Mouse (Mus musculus): ENCODE measurements around the gene P2ry2.
A peak's percentile ranks its signal among the peaks of the same experiment; 100 is the strongest.

The P2ry2 gene

DNA sequence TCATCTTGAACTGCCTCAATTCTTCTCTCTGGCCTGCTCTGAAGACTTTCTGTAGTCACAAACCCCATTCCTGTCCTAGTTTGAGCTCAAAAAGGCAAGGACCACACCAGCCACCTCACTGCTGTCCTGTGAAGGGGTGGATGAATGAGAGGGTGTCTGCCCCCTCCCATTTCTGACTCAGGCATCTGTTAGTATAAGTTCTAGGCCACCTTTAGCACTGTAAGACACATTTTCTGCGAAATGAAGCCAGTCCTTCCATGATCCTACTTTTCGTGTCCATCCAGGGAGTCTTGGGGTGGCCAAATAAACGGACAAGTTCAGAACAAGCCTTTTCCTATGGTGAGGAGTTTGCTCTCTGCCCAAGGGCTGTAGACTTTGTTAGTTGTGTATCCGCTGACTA is at the start of gene P2ry2:
Gene P2ry2, minus strand, starts transcription at position 326 of the 400 bp plus-strand sequence.
- DNase-seq (ENCODE audit: low read depth, low spot score) = no peak

DNA sequence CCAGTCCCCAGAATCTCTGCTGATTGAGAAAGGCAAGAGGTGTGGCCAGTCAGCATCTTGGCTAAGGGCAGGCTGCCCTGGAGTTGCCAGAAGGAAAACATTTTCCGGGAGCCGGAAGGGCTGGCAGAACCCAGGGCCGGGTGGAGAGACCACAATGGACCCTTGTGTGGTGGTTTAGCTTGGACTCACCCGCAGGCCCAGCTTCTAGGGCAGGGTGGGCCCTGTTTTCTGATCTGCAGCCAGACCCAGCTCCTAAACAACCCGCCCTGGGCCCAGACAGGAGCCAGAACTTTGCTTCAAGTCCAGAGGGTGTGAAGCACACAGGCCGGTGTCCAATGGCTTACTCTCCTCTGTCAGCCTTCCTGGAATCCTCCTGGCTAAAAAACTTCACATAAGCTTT is 49.6 kb upstream of the P2ry2 start:
- no peak for DNase-seq (ENCODE audit: low read depth, low spot score)

DNA sequence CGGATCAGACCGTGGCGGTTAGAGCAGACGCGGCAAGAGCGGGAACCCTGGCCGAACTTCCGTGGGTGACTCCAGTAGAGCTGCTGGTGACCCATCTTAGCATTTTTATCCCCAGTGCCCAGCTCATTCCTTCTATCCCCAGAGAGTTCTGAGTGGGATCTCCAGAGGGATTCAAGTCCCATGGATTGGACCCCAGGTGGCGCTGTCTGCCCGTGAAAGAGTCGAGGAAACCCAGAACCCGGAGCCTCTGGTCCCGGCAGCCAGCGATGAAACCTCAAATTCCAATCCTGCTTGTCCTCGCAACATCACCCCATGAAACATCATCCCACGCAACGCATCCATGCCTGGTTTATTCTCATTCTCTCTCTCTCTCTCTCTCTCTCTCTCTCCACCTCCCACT is 48.7 kb upstream of the P2ry2 start:
- peak; percentile 62 for DNase-seq (ENCODE audit: low read depth, low spot score)

DNA sequence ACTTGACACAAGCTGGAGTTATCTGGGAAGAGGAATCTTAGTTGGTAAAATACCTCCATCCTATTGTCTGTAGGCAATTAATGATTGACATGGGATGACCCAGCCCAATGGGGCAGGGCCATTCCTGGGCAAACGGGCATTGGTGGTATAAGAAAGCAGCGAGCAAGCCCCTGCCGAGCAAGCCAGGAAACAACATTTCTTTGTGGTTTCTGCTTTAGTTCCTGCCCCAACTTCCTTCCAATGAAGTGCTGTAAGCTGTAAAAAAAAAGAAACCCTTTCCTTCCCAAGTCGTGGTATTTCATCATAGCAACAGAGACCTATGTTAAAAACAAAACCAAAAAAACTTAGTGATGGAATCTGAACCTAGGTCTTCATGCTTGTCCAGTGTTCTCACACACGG is 47.8 kb upstream of the P2ry2 start:
- peak; percentile 74 for DNase-seq (ENCODE audit: low read depth, low spot score)

DNA sequence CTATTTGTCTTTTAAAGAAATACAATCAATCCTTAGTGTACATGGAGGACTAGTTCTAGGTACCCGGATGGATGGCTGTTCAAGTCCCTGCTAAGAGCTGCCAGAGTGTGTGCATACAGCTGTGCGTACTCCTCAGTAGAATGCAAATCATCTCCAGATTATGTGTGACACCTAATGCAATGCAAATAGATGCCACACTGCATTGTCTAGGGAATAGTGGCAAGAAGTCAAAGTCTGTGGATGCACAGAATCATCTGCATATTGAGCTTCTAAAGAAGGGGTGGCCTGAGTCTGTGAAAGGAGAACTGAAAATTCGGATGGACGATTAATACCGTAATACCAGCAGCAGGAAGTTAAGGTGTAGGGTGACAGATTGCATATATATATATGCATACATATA is 46.5 kb upstream of the P2ry2 start:
- DNase-seq (ENCODE audit: low read depth, low spot score) = no peak

DNA sequence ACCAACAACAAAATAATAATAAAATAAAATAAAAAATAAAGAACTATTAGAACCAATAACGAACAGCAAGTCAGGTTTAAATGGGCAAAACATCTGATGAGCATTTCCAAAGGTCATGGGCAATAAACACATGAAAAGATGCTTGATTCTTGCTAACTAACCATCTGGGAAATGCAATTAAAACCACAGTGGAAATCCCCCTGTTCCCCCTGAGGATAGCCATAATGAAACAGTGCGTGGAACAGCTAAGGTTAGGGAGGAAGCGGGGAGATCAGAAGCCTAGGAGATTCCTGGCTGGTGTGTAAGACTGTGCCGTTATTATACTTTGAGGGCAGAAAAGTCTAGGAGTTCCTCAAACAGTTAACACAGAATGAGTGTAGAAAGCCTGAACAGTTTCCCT is 44.6 kb upstream of the P2ry2 start:
- no peak for DNase-seq (ENCODE audit: low read depth, low spot score)

DNA sequence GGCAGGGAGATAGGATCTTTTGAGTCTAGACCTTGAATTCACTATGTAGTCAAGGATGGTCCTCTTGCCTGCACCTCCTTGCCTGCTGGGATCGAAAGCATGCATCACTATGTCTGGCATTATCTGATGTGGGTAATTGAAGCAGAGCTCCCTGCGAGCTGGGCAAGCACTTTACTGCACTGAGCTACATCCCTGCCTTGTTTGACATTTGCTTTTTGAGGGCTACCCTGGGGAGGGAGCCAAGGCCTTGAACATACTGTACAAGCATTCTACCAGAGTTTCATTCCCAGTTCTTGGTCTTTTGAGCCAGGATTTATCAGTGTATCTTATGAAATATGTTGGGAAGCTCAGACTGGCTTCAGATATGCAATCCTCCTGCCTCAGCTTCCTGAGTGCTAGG is 40.5 kb upstream of the P2ry2 start:
- no peak for DNase-seq (ENCODE audit: low read depth, low spot score)

DNA sequence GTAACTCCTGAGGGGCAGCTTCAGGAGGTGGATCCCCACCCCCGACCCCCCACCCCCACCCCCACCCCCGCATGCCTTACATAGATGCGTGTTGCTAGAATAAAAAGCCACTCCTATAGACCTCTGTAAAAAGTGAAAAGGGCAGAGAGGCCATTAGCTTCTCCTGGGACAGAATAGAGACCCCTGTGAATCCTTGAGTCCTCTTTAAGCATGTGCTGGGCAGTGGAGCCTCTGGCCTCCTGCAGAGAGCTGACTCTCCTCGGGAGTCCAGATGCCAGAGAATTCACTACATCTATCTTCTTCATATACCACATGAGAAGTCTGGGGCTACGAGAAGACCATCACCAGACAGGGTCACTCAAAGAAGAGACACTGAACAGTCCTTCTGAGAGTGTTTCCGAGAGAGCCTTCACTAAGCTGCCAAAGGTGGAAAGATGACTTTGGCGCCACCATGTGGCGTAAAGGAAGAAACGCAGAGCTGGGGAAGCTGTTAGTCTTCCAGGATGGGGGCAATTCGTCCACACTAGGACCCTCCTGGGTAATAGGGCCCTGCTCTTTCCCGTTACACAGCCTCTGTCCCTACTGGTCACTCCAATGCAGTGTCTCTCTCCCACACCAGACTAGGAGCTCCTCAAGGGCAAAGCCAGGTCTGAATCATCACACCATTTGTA is 39.0 kb upstream of the P2ry2 start:
- peak; percentile 74 for DNase-seq (ENCODE audit: low read depth, low spot score)

DNA sequence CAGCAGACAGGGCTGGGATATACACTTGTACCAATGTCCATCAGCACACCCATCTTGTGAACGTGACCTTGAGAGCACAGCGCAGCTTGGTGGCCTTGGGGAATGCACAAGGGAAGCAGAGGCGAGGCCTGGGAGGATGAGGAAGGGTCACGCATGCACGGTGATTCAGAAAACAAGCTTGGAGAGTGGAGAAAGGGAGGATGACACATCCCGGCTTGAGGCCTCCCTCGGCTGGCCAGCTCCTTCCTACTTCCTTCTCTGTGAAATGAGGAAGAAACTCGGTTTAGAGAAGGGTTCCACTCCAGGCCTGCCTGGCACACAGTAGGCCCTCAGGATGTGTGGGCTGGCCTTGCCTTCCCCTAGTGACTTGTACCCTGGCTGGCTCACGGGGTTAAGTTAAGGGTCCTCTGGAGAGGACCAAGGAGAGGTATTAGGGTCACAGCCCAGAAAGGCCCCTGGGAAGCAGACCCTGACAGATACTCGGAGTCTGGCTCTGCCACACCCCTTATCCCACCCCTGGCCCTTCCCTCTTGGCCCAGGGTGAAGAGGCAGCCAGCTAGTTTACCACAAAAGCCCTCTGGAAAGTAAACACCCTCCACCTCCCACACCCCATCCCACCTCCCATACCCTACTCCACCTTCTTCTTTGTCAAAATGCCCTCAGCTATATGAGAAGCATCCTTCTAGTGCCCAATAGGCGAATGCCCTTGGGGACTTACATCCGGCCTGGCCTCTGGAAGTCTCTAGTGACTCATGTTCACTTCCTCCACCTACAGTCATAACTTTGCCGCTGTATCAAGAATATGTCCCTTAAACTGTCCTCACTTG is 38.3 kb upstream of the P2ry2 start:
- DNase-seq (ENCODE audit: low read depth, low spot score) = no peak

DNA sequence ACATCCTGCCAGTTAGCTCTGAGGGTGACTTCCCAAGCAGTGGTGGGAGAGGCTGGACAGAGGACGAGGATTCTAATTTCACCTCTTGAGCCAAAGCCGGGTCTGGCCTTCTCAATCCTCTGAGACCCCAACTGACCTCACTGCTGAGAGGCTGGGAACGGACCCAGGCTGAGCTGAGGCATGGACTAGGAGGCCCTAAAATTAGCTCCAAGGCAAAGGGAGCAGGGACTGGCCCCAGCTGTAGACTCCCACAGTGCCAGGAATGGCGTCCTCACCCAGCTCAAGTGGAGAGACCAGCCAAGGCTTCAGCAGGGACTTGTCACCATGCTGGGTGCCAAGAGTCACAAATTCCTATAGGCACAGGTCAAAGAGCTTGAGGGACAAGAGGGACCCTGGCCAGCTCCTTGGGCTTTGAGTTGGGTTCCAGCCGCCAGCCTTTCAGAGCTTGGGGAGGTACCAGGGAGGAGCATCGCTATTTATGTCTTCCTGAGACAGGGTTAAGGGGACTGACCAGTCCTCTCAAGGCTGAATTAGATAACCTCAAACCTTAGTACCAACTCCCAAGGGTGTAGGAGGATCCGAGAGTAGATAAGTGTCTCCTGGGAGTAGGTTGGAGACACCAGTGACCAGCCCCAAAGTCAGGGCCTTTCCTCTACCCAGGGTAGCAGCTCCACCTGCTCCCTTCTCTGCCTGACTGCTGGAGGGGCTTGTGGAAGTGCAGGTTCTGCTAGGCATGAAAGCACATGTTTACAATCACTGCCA is 36.8 kb upstream of the P2ry2 start:
- DNase-seq (ENCODE audit: low read depth, low spot score) = no peak

DNA sequence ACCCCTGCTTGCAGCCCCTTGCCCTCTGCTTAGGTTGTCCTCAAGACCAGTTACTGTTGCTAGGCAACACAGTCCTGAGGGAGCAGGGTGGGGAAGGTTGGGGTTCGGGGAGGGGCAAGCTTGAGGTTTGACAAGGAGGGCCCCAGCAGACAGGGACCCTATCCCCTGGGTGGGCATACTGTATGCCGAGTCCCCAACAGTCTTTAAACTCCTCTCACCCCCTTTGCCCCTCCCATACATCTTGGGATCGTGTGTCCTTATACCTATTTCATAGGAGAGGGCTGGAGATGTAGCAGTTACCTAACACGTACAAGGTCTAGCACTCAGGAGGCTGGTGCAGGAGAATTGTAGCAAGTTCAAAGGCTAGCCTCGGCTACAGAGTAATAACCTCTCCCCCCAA is 35.6 kb upstream of the P2ry2 start:
- DNase-seq (ENCODE audit: low read depth, low spot score) = no peak

DNA sequence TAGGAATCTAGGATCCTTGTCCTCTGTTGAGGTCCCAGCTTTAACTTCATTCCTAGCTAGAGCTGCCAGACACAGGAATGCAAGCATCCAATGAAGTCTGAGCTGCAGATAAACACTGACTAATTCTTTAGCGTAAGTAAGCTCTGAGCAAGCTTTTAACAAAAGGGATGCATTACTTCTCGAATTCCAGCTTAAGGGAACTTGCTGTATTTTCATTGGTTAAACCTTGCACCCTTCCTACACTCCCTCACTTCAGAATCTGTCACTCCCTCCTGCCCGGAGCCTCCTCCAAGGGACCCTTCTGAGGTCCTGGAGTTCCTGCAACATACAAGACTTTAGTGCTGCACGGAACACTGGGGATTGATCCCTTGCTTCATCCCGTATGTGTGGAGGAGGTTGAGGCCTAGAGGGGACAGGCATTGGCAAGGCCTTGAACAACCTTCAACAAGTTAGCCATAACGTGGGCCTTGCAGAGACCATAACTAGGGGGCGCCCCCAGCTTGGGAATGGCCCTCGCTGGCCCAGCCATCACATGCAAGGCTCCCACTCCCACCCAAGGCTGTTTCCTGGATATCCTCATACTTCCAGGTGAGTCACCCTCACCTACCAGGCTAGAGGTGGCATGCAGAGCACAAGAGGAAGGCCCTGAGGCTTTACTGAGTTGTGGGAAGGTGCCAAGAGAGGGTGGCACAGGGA is 31.3 kb upstream of the P2ry2 start:
- DNase-seq (ENCODE audit: low read depth, low spot score) = no peak

DNA sequence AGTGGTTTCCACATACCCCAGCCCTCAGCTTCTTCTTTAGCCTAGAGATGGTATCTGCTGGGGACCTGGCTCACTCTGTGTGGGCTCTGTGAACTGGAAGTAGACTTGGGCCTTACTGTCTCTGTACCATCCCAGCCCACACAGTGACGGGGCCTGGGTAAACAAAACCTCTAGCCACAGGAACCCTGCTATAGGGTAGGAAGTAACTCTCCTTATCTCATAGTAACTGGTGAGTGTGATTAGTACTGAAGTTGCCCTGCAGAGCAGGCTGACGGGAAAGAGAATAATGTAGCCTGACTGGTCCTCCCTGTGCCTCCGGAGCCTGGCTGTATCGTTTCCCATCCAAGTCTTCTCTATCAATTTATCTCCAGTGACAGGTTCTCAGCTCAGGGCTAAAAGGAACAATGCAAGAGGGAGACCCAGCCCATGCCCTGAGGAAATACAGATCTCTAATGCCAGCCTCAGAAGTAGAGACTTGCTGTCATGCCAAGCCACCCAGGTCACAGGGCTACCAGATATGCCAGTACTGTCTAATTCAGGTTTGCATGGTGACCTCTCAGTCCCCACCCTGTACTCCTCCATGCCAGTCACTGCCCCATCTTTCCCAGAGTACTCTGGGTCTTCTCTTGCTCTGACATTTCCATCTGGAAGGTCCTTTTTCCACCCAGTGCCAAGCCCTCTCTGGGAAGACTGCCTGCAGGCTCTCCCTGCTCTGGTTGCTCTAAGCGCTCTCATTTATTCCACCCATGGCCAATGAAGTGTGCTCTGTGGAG is 29.5 kb upstream of the P2ry2 start:
- DNase-seq (ENCODE audit: low read depth, low spot score) = peak; percentile 35

DNA sequence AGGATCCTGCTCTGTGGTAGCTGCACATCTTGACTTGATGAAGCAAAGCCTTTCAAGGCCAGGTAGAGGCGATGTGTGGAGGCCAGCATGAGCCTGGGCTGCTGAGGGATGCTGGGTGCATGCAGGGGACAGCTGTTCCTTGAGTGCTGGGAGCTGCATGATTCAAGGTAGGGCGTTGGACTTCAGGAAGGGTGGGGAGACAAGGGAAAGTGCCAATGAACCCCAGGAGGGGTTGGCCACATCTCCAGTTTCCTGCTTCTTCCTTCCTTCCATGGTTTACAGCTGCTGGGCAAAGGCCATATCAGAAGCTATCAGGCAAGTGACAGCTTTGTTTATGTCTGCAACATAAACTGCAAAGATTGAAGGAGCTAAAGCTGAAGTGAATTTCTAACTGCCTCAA is 28.9 kb upstream of the P2ry2 start:
- no peak for DNase-seq (ENCODE audit: low read depth, low spot score)

DNA sequence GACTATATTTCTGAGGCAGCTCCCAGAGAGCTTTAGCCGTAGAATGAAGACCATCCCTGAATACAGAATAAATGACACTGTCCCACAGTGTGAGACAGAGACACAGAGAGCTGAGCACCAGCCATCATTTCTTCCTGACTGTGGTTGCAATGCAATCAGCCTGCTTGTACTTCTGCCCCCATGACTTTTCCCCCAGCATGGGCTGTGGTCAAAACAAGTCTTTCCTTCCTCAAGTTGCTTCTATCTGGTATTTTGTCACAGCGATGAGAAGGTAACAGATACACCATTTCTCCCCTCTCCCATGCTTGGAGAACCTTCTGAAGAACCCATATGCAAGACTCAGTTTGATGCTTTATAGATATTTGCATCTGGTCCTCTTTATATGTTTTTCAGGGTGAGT is 20.7 kb upstream of the P2ry2 start:
- DNase-seq (ENCODE audit: low read depth, low spot score) = no peak

DNA sequence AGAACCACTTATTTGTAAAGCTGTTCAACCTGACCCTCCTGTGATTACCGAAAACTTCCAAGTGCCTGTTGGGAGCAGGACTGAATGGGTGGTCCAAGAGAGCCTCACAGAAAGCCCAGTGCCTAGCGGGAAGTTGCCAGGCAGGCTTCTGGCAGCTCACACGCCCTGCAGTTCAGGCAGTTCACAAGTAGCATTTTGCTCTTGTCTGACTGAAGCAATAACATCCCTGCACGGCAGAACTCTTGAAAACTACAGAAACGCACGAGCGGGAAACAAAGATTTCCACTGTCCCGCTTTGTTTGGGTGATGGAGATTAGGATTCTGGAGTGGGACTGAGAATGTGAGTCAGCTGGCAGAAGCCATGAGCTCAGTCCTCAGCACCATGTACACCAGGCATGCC is 18.6 kb upstream of the P2ry2 start:
- DNase-seq (ENCODE audit: low read depth, low spot score) = no peak

DNA sequence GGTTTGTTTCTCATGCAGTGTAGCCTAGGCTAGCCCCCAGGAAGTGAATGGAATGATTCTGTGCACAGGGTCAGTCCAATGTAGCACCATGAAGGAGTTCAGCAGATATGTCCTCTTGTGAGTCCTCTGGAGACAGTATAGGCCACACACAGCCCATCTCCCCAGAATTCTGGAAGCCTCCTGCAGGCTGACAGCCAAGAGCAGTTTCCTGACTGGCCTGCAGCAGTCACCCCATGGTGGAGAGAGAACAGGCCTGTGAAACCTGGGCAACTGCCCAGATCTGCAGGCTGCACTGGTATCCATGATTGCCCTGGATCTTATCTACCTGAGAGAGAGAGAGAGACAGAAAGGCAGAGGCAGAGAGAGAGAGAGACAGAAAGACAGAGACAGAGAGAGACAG is 18.1 kb upstream of the P2ry2 start:
- DNase-seq (ENCODE audit: low read depth, low spot score) = no peak

DNA sequence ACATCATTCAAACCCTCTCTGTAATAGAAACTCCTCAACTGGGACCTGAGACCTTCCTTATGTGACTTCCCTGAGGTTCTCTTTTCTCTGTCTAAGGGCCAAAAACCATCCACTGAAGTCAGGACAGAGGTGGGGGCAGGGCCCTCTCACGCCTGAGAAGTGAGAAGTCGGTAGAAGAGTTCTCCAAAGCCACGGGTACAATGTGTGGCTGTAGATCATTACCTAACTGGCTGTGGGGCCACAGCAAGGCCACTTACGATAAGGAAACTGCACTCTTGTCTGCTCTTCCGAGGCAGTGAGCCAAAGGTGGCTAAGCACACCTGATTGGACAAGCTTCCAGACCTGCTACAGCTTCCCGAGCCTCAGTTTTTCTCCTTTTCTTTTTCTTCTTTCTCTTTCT is 16.8 kb upstream of the P2ry2 start:
- no peak for DNase-seq (ENCODE audit: low read depth, low spot score)

DNA sequence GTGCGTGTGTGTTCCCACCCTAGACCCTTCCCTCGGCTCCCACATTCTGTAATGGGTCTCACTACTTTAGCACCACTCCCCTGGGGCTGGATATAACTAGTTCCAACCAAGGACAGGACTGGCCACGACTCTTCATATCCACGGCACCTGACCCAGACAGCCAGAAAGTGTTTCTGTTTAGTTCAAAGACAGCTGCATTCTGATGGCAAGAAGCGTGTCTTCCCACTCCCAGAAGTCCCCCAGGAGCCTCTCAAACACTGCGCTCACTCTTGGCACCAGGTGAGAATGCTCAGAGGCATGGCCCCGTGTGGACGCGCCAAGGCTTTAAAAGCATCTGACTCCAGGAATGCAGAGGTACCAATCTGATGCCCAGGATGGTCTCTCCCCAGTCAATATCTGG is 16.3 kb upstream of the P2ry2 start:
- no peak for DNase-seq (ENCODE audit: low read depth, low spot score)

DNA sequence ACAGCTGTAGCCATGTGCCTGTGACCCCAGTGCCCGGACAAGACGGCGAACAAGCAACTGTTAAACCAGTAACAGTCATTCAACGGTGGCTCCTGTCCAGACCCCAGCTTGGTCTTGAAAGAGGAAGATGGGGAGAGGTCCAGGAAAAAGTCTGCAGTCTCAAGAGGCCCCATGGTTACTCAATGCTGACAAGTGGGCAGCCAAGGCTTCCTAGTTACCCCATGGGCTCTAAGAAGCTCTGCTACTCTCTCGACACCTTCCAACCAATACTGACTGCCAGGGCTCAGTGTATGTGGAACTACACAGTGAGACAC is 15.7 kb upstream of the P2ry2 start:
- no peak for DNase-seq (ENCODE audit: low read depth, low spot score)
